Mouse (Mus musculus) liver, postnatal 0 days (tissue): ENCODE measurements at regions not wholly inside any gene's neighbourhood (a gene's known extent, or its start where the extent isn't known, plus 50 kb on each side); places are given as distances from the start of the nearest gene placed in this dataset.

Source experiments
- ATAC-seq: fragments of 200-750 bp; cut with Nextera tagmentation; 2 replicates; pipeline ENCODE4 v1.8.0; 2017; ENCODE audit warnings: mild to moderate bottlenecking, moderate library complexity
- DNase-seq: peaks from one replicate; pipeline ENCODE4 v3.0.0-alpha.2; 2016
- H3K27ac ChIP-seq: fragments of 300-500 bp; sonication (generic); 2 replicates; pipeline ENCODE4 v1.5.1; 2014; ENCODE audit warnings: antibody characterized with exemption, moderate library complexity, mild to moderate bottlenecking, low read depth
- H3K27me3 ChIP-seq: fragments of 300-500 bp; sonication (generic); 2 replicates; pipeline ENCODE4 v1.6.1; 2014; ENCODE audit warnings: low read length, control low read depth, mixed read lengths; ENCODE audit not compliant: insufficient read depth
- H3K36me3 ChIP-seq: fragments of 300-500 bp; sonication (generic); replicated peaks from 2 replicates; pipeline ENCODE4 v1.6.1; 2014; ENCODE audit warnings: mild to moderate bottlenecking, control low read depth, low read length, moderate library complexity, mixed read lengths; ENCODE audit not compliant: insufficient read depth
- H3K4me1 ChIP-seq: fragments of 300-500 bp; sonication (generic); 2 replicates; pipeline ENCODE4 v1.6.1; 2014; ENCODE audit warnings: antibody characterized with exemption, mild to moderate bottlenecking, control low read depth; ENCODE audit not compliant: insufficient read depth
- H3K4me2 ChIP-seq: fragments of 300-500 bp; sonication (generic); 2 replicates; pipeline ENCODE4 v1.6.1; 2014; ENCODE audit warnings: low read depth, mild to moderate bottlenecking, low read length, moderate library complexity, mixed read lengths
- H3K4me3 ChIP-seq: fragments of 300-500 bp; sonication (generic); 2 replicates; pipeline ENCODE4 v1.5.1; 2014; ENCODE audit warnings: low read depth, low read length
- H3K9ac ChIP-seq: fragments of 300-500 bp; sonication (generic); replicated peaks from 2 replicates; pipeline ENCODE4 v1.6.1; 2014; ENCODE audit warnings: mild to moderate bottlenecking, moderate library complexity
- H3K9me3 ChIP-seq: fragments of 300-500 bp; sonication (generic); 2 replicates; pipeline ENCODE4 v1.6.1; 2016; ENCODE audit warnings: mild to moderate bottlenecking, control low read depth, low read length, mixed read lengths
- CTCF ChIP-seq: sonication (generic); IDR thresholded peaks from 2 replicates; pipeline ENCODE4 v1.5.1; 2016; ENCODE audit warnings: antibody characterized with exemption, low read depth
- EP300 ChIP-seq: IDR thresholded peaks from 2 replicates; pipeline ENCODE4 v1.6.1; 2016; ENCODE audit warnings: antibody characterized with exemption, low read depth, mild to moderate bottlenecking
- WGBS: fragments of 180-500 bp; shearing (Covaris S2); extraction: QIAGEN DNeasy Blood & Tissue Kit; methylation state at CpG from one replicate; pipeline ENCODE4 v1.1.7; 2014; ENCODE audit not compliant: insufficient replicate concordance; 5-methylcytosine and 5-hydroxymethylcytosine counted together

DNA sequence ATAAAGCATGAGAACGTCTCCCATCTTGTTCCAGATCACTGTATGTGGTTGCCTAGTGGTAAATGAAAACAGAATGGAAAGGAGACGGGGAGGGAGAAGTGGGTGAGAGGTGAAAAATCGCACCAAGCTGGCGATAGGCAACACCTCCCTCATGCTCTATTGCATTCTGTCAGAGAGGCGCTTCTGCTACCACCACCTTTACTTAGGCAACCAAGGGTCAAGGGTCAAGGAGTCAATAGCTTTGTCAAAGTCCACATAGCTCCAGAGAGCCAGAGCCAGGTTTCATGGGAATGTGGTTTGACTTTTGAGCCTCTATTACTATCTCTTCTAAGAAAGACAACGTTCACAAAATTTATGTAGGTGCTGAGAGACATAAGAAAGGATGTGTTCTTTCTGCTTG, 50.2 kb upstream of the Ntrk2 start:
- H3K4me1 ChIP-seq = 0 out of 2 replicates have a peak, but pooled peaks cover 3% of the 10 kb centered on the region
- no peak overlapping the region for H3K9ac ChIP-seq
- H3K4me3 ChIP-seq = no peak overlapping the region
- no peak for TF ChIP-seq EP300
- TF ChIP-seq CTCF = no peak
- peak; percentile 89 for ATAC-seq
- peak; percentile 28 for DNase-seq
- no peaks in the 10 kb centered on the region for H3K9me3 ChIP-seq
- 46% methylated on average over 6 of the region's 6 CpGs for WGBS
- H3K27ac ChIP-seq = peak overlapping the region; percentile 71
- no peaks in the 10 kb centered on the region for H3K27me3 ChIP-seq
- H3K4me2 ChIP-seq = no peak overlapping the region
- H3K36me3 ChIP-seq = no peaks in the 10 kb centered on the region
